Mouse (Mus musculus): ENCODE measurements around the gene Gtsf1l. TPM values are rescaled to one million over a fixed set of nuclear protein-coding genes. Genes with fewer than 3 reads are reported as not detected.

The Gtsf1l gene
- polyA plus RNA-seq, 1 experiment from 2014 or later: not detected

DNA sequence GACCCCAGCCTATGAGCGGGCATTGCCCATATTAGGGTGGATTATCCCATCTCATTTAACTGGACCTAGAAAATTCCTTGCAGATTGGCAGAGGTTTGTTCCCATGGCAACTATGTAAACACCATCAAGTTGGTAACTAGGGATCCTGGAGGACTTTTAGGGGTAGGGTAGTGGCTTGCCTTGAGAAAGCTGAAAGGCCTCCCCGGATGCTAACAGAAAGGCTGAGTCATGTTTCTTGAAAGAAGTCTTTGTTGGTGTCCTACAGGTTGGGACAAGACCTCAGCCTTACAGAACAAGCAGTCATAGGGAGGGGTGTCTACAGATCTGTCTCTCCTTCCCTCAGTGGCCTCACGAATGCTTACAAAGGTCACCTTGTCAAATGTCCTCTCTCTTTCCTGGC, 12.4 kb downstream of the Gtsf1l start:
- WGBS: 89% methylated on average over 3 of the region's 3 CpGs

GRCm38 (mm10) chr2:163074808-163075207, 12.8 kb downstream of the Gtsf1l start:
- Histone ChIP-seq H3K27me3 (ENCODE audit: control insufficient read depth, insufficient read depth, low read length) (no peaks in the 10 kb centered on the region), H3K4me2 (replicated peaks; ENCODE audit: low read depth, low read length) (no peak overlapping the region), H3K4me3 (ENCODE audit: low read length) (no peak overlapping the region), H3K27ac (ENCODE audit: low read depth, low read length) (no peak overlapping the region), H3K4me1 (ENCODE audit: control insufficient read depth, insufficient read depth, low read length) (no peaks in the 10 kb centered on the region), H3K9ac (ENCODE audit: low read depth, low read length) (no peak overlapping the region), H3K9me3 (ENCODE audit: control insufficient read depth, low read length) (no peaks in the 10 kb centered on the region), H3K36me3 (ENCODE audit: control insufficient read depth, insufficient read depth, low read length) (peaks cover 44% of the 10 kb centered on the region)
- ATAC-seq (ENCODE audit: low FRiP score, low TSS enrichment): no peak
- 94% methylated on average over 12 of the region's 12 CpGs for WGBS

More for the DNA sequence above, 12.4 kb downstream of the Gtsf1l start:
- Histone ChIP-seq H3K27ac (ENCODE audit: low read depth, low read length) (no peak overlapping the region), H3K9ac (ENCODE audit: low read depth, low read length) (no peak overlapping the region), H3K27me3 (ENCODE audit: control insufficient read depth, insufficient read depth, low read length) (no peaks in the 10 kb centered on the region), H3K4me2 (replicated peaks; ENCODE audit: low read depth, low read length) (no peak overlapping the region), H3K9me3 (ENCODE audit: control insufficient read depth, low read length) (no peaks in the 10 kb centered on the region), H3K4me3 (ENCODE audit: low read length) (no peak overlapping the region), H3K36me3 (ENCODE audit: control insufficient read depth, insufficient read depth, low read length) (peaks cover 44% of the 10 kb centered on the region), H3K4me1 (ENCODE audit: control insufficient read depth, insufficient read depth, low read length) (no peaks in the 10 kb centered on the region)
- ATAC-seq (ENCODE audit: low FRiP score, low TSS enrichment): no peak

DNA sequence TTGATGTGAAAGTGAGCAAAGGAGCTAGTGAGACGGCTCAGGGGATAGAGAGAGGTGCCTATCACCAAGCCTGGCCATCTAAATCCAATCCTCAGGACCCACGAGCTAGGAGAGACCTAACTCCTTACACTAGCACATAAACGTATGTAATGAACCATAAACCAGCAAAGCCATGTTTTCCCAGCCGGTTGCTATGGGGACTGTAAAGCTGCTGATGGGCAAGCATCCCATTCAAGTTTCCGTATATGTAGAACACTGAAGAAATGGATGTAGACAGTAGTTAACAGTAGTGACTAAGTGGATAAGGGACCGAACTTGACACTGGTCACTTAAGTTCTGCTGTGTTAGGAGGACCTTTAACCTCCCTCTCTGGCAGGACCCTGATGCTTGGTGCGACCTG, 13.6 kb downstream of the Gtsf1l start:
- no peak for ATAC-seq (ENCODE audit: low FRiP score, low TSS enrichment)
- H3K9me3 ChIP-seq (ENCODE audit: control insufficient read depth, low read length): no peaks in the 10 kb centered on the region
- H3K27me3 ChIP-seq (ENCODE audit: control insufficient read depth, insufficient read depth, low read length): no peaks in the 10 kb centered on the region
- H3K4me2 ChIP-seq (replicated peaks; ENCODE audit: low read depth, low read length): no peak overlapping the region
- H3K4me3 ChIP-seq (ENCODE audit: low read length): no peak overlapping the region
- H3K27ac ChIP-seq (ENCODE audit: low read depth, low read length): no peak overlapping the region
- H3K4me1 ChIP-seq (ENCODE audit: control insufficient read depth, insufficient read depth, low read length): no peaks in the 10 kb centered on the region
- H3K36me3 ChIP-seq (ENCODE audit: control insufficient read depth, insufficient read depth, low read length): peaks cover 44% of the 10 kb centered on the region
- no peak overlapping the region for H3K9ac ChIP-seq (ENCODE audit: low read depth, low read length)
- 80% methylated on average over 7 of the region's 7 CpGs for WGBS

DNA sequence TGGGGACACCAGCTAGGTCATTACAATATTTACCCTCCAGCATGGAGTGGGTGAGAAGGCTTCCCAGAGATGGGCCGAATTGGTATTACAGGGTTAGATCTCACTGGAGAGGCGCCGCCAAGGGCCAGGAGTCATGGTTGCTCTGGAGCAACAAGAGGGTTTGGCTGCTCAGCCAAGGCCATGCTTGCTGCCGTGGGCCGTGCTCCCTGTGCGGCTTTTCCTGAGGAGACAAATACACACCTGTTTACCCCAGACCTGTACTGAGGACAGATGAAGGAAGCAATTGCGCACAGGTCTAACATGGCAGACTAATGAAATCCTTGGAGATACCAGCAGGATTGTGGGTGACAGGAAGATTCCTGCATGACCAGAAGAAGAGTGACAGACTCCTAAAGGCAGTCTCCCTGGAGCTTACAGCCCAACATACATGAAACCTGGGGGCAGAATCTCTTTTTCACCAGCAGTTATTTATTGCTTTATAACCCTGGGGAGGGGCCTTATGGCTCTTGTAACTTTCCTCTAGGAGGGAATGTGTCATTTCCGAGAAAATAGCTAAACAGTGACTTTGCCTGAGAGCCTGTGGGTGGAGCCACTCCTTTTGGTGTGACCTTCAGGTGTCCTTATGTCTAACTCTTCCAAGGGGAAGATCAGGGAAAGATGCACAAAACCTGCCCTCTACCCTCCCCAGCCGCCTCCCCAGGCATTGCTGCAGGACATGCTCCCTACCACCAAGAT, 14.5 kb downstream of the Gtsf1l start:
- Histone ChIP-seq H3K27ac (ENCODE audit: low read depth, low read length) (no peak overlapping the region), H3K9ac (ENCODE audit: low read depth, low read length) (no peak overlapping the region), H3K4me3 (ENCODE audit: low read length) (no peak overlapping the region), H3K27me3 (ENCODE audit: control insufficient read depth, insufficient read depth, low read length) (no peaks in the 10 kb centered on the region), H3K36me3 (ENCODE audit: control insufficient read depth, insufficient read depth, low read length) (peaks cover 52% of the 10 kb centered on the region), H3K4me2 (replicated peaks; ENCODE audit: low read depth, low read length) (no peak overlapping the region), H3K9me3 (ENCODE audit: control insufficient read depth, low read length) (no peaks in the 10 kb centered on the region), H3K4me1 (ENCODE audit: control insufficient read depth, insufficient read depth, low read length) (no peaks in the 10 kb centered on the region)
- ATAC-seq (ENCODE audit: low FRiP score, low TSS enrichment): no peak
- WGBS: 85% methylated on average over 9 of the region's 9 CpGs

DNA sequence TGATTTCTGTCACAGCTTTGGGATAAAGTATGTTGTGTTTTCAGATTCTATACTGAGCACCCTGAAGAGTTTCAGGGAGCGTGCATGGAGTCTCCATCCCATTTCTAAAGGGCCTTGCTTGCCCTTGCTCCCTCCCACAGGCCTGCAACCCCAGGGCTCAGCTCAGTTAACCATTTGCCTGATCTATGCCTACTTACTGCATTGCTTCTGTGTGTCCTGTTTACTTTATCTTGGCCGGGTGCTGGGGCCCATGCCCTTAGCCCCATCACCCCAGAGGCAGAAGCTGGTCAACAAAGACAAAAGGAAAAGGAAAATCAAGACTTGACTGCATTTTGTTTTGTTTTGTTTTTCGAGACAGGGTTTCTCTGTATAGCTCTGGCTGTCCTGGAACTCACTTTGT, 16.1 kb downstream of the Gtsf1l start:
- no peaks in the 10 kb centered on the region for H3K27me3 ChIP-seq (ENCODE audit: control insufficient read depth, insufficient read depth, low read length)
- H3K4me3 ChIP-seq (ENCODE audit: low read length): no peak overlapping the region
- H3K9ac ChIP-seq (ENCODE audit: low read depth, low read length): no peak overlapping the region
- no peak overlapping the region for H3K4me2 ChIP-seq (replicated peaks; ENCODE audit: low read depth, low read length)
- H3K4me1 ChIP-seq (ENCODE audit: control insufficient read depth, insufficient read depth, low read length): no peaks in the 10 kb centered on the region
- H3K9me3 ChIP-seq (ENCODE audit: control insufficient read depth, low read length): no peaks in the 10 kb centered on the region
- no peak overlapping the region for H3K27ac ChIP-seq (ENCODE audit: low read depth, low read length)
- 75% methylated on average over 3 of the region's 3 CpGs for WGBS
- ATAC-seq (ENCODE audit: low FRiP score, low TSS enrichment): no peak
- peaks cover 48% of the 10 kb centered on the region for H3K36me3 ChIP-seq (ENCODE audit: control insufficient read depth, insufficient read depth, low read length)

DNA sequence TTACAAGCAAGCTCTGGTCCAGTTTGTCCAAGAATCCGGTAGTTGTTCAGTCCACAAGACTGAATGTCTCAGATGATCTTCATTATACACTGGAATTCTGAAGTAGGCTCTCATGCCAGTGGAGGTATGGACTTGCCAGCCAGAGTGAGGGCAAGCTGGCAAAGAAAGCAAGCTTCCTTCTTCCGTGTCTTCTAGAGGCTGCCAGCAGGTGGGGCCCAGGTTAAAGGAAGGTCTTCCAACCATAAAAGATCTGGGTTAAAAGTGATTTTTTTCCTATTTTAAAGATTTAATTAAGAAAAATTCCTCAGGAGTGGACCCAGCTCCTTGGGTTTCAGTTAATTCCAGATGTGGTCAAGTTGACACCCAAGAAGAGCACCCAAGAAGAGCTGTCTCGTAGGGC, 17.4 kb downstream of the Gtsf1l start:
- no peaks in the 10 kb centered on the region for H3K27me3 ChIP-seq (ENCODE audit: control insufficient read depth, insufficient read depth, low read length)
- H3K4me2 ChIP-seq (replicated peaks; ENCODE audit: low read depth, low read length): no peak overlapping the region
- H3K9ac ChIP-seq (ENCODE audit: low read depth, low read length): no peak overlapping the region
- H3K36me3 ChIP-seq (ENCODE audit: control insufficient read depth, insufficient read depth, low read length): peaks cover 45% of the 10 kb centered on the region
- no peak overlapping the region for H3K4me3 ChIP-seq (ENCODE audit: low read length)
- 84% methylated on average over 3 of the region's 3 CpGs for WGBS
- no peak for ATAC-seq (ENCODE audit: low FRiP score, low TSS enrichment)
- H3K27ac ChIP-seq (ENCODE audit: low read depth, low read length): no peak overlapping the region
- H3K4me1 ChIP-seq (ENCODE audit: control insufficient read depth, insufficient read depth, low read length): no peaks in the 10 kb centered on the region
- H3K9me3 ChIP-seq (ENCODE audit: control insufficient read depth, low read length): no peaks in the 10 kb centered on the region

DNA sequence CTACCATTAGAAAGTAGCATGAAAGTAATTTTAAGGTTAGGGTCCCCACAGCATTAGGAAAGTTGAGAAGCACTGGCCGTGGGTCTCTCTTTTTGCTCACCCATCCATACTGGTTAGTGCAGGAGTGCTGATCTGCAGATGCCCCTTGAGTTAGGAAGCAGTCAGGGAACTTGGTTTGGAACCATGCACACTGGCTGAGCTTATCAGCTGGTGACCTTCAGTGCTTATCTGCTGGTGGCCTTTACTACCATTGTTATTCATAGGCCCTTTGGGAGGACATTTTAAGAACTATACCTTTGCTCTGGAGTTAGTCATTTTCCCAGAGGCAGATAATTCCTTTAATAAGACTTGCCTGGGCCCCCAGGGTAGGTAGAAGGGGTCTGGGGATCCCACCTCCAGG, 20.4 kb downstream of the Gtsf1l start:
- 94% methylated on average over 1 of the region's 1 CpGs for WGBS
- H3K36me3 ChIP-seq (ENCODE audit: control insufficient read depth, insufficient read depth, low read length): peaks cover 38% of the 10 kb centered on the region; the same call in 1 of the 2 replicates
- ATAC-seq (ENCODE audit: low FRiP score, low TSS enrichment): no peak

DNA sequence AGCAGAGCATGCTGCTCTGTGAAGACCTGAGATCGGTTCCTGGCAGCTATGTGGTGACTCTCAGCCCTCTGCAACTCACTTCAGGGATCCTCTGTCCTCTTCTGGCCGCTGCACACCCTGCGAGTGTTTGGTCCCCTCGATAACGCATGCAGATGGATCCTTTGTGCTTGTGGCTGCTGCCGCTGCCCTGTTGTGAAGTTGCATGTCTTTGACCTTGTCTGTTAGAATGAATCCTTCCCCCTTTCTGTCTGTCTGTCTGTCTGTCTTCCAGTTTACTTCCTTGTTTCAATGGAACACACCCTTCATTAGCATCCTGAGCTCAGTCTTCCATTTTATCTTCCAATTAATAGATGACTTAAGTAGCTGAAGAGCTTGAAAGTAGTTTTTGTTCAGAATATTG, 21.3 kb downstream of the Gtsf1l start:
- no peak for ATAC-seq (ENCODE audit: low FRiP score, low TSS enrichment)
- WGBS: 91% methylated on average over 6 of the region's 6 CpGs
- no peak overlapping the region for H3K9ac ChIP-seq (ENCODE audit: low read depth, low read length)
- H3K36me3 ChIP-seq (ENCODE audit: control insufficient read depth, insufficient read depth, low read length): peaks cover 38% of the 10 kb centered on the region; the same call in 1 of the 2 replicates
- H3K4me1 ChIP-seq (ENCODE audit: control insufficient read depth, insufficient read depth, low read length): no peaks in the 10 kb centered on the region
- H3K27ac ChIP-seq (ENCODE audit: low read depth, low read length): no peak overlapping the region
- no peak overlapping the region for H3K4me3 ChIP-seq (ENCODE audit: low read length)
- no peaks in the 10 kb centered on the region for H3K27me3 ChIP-seq (ENCODE audit: control insufficient read depth, insufficient read depth, low read length)
- no peaks in the 10 kb centered on the region for H3K9me3 ChIP-seq (ENCODE audit: control insufficient read depth, low read length)
- no peak overlapping the region for H3K4me2 ChIP-seq (replicated peaks; ENCODE audit: low read depth, low read length)

More for the DNA sequence above, 20.4 kb downstream of the Gtsf1l start:
- Histone ChIP-seq H3K4me1 (ENCODE audit: control insufficient read depth, insufficient read depth, low read length) (no peaks in the 10 kb centered on the region), H3K9me3 (ENCODE audit: control insufficient read depth, low read length) (no peaks in the 10 kb centered on the region), H3K4me3 (ENCODE audit: low read length) (no peak overlapping the region), H3K27ac (ENCODE audit: low read depth, low read length) (no peak overlapping the region), H3K27me3 (ENCODE audit: control insufficient read depth, insufficient read depth, low read length) (no peaks in the 10 kb centered on the region), H3K4me2 (replicated peaks; ENCODE audit: low read depth, low read length) (no peak overlapping the region), H3K9ac (ENCODE audit: low read depth, low read length) (no peak overlapping the region)

- Histone ChIP-seq H3K4me1 (ENCODE audit: control insufficient read depth, insufficient read depth, low read length) (no peaks in the 10 kb centered on the region), H3K27me3 (ENCODE audit: control insufficient read depth, insufficient read depth, low read length) (no peaks in the 10 kb centered on the region), H3K27ac (ENCODE audit: low read depth, low read length) (no peak overlapping the region), H3K9me3 (ENCODE audit: control insufficient read depth, low read length) (no peaks in the 10 kb centered on the region), H3K9ac (ENCODE audit: low read depth, low read length) (no peak overlapping the region), H3K4me3 (ENCODE audit: low read length) (no peak overlapping the region), H3K4me2 (replicated peaks; ENCODE audit: low read depth, low read length) (no peak overlapping the region), H3K36me3 (ENCODE audit: control insufficient read depth, insufficient read depth, low read length) (peaks cover 22% of the 10 kb centered on the region)
- no peak for ATAC-seq (ENCODE audit: low FRiP score, low TSS enrichment)
- 67% methylated on average over 6 of the region's 6 CpGs for WGBS
Observed at GRCm38 (mm10) chr2:163062119-163062508, 25.5 kb downstream of the Gtsf1l start.
